Mouse (Mus musculus): Measurements from ENCODE around the gene Macrod2. TPM values are rescaled to one million over a fixed set of nuclear protein-coding genes. Genes with fewer than 3 reads are reported as not detected.

The Macrod2 gene
- polyA plus RNA-seq, 2 experiments from 2014 or later = not detected

GRCm38 (mm10) chr2:141722531-141722930, 1327.4 kb downstream of the Macrod2 start:
- ATAC-seq = no peak

- ATAC-seq = no peak
Measured at GRCm38 (mm10) chr2:141728998-141729397, 1333.9 kb downstream of the Macrod2 start.

GRCm38 (mm10) chr2:141736685-141737456, 1341.8 kb downstream of the Macrod2 start:
- no peak for ATAC-seq

GRCm38 (mm10) chr2:141738702-141739101, 1343.6 kb downstream of the Macrod2 start:
- ATAC-seq = no peak

GRCm38 (mm10) chr2:141740318-141740717, 1345.2 kb downstream of the Macrod2 start:
- ATAC-seq = no peak

- ATAC-seq = no peak
Measured at GRCm38 (mm10) chr2:141800236-141800635, 1405.1 kb downstream of the Macrod2 start.

- ATAC-seq = no peak
Measured at GRCm38 (mm10) chr2:141800909-141801308, 1405.8 kb downstream of the Macrod2 start.

- no peak for ATAC-seq
Measured at GRCm38 (mm10) chr2:141816266-141816665, 1421.2 kb downstream of the Macrod2 start.

- no peak for ATAC-seq
Measured at GRCm38 (mm10) chr2:141817546-141818180, 1422.6 kb downstream of the Macrod2 start.

GRCm38 (mm10) chr2:141820795-141821194, 1425.7 kb downstream of the Macrod2 start:
- no peak for ATAC-seq

- ATAC-seq = no peak
Measured at GRCm38 (mm10) chr2:141825606-141826495, 1430.7 kb downstream of the Macrod2 start.

GRCm38 (mm10) chr2:141830496-141830895, 1435.4 kb downstream of the Macrod2 start:
- no peak for ATAC-seq

- ATAC-seq = no peak
Measured at GRCm38 (mm10) chr2:141831515-141831914, 1436.4 kb downstream of the Macrod2 start.

- ATAC-seq = no peak
Measured at GRCm38 (mm10) chr2:141834156-141834782, 1439.2 kb downstream of the Macrod2 start.

GRCm38 (mm10) chr2:141844408-141845175, 1449.5 kb downstream of the Macrod2 start:
- ATAC-seq = no peak

- ATAC-seq = no peak
Measured at GRCm38 (mm10) chr2:141859220-141859619, 1464.1 kb downstream of the Macrod2 start.

GRCm38 (mm10) chr2:141861679-141862268, 1466.7 kb downstream of the Macrod2 start:
- no peak for ATAC-seq

- no peak for ATAC-seq
Measured at GRCm38 (mm10) chr2:141862531-141863265, 1467.6 kb downstream of the Macrod2 start.

- ATAC-seq = no peak
Measured at GRCm38 (mm10) chr2:141863628-141864165, 1468.6 kb downstream of the Macrod2 start.

- no peak for ATAC-seq
Measured at GRCm38 (mm10) chr2:141870930-141871329, 1475.8 kb downstream of the Macrod2 start.

Data from CD4-positive, CD25-positive, alpha-beta regulatory T cell, adult 4 months (primary cell).